Mouse (Mus musculus): ENCODE data around the gene Xlr5a. TPM values are rescaled to one million over a fixed set of nuclear protein-coding genes. Genes with fewer than 3 reads are reported as not detected.
"Not testable (repeated sequence)": the region's sequence is repeated elsewhere in the genome, so short reads cannot be mapped to it uniquely, and the experiment has no call there.

The Xlr5a gene
- polyA plus RNA-seq, 1 experiment from 2014 or later = not detected

- peak overlapping the region; percentile 88 for H3K27ac ChIP-seq (ENCODE audit: low read depth)
Observed at GRCm38 (mm10) chrX:73228606-73229214, 64.1 kb downstream of the Xlr5a start.

GRCm38 (mm10) chrX:73227914-73228605 is 64.7 kb downstream of the Xlr5a start, which contains the start of gene F8a:
F8a (plus strand) TSS chrX:73228291.
- WGBS = 13% methylated on average over 22 of the region's 39 CpGs
- DNase-seq = peak; percentile 84
- peak; percentile 97 for ATAC-seq (ENCODE audit: insufficient read depth)
- no peaks in the 10 kb centered on the region for H3K4me1 ChIP-seq (ENCODE audit: insufficient read depth)
- peak within 1 kb of the TSS; percentile 71 for H3K4me2 ChIP-seq
- no peaks in the 10 kb centered on the region for H3K9me3 ChIP-seq (ENCODE audit: low read depth, low read length)
- no peaks in the 10 kb centered on the region for H3K36me3 ChIP-seq (ENCODE audit: insufficient read depth)
- H3K27ac ChIP-seq (ENCODE audit: low read depth) = peak within 1 kb of the TSS; percentile 88
- no peak for TF ChIP-seq CTCF (IDR thresholded peaks at IDR 0.05; ENCODE audit: low read depth)
- H3K4me3 ChIP-seq (ENCODE audit: low read depth, low read length) = peak within 1 kb of the TSS; percentile 53
- no peaks in the 10 kb centered on the region for H3K27me3 ChIP-seq (ENCODE audit: insufficient read depth, low read length)
- H3K9ac ChIP-seq = peak within 1 kb of the TSS; percentile 58

More at GRCm38 (mm10) chrX:73228606-73229214, 64.1 kb downstream of the Xlr5a start:
- ATAC-seq (ENCODE audit: insufficient read depth) (peak; percentile 64), DNase-seq (peak; percentile 43)
- H3K4me2 ChIP-seq = peak overlapping the region; percentile 71
- no peaks in the 10 kb centered on the region for H3K9me3 ChIP-seq (ENCODE audit: low read depth, low read length)
- no peak for TF ChIP-seq CTCF (IDR thresholded peaks at IDR 0.05; ENCODE audit: low read depth)
- 10% methylated on average over 30 of the region's 51 CpGs for WGBS
- no peaks in the 10 kb centered on the region for H3K36me3 ChIP-seq (ENCODE audit: insufficient read depth)
- H3K4me1 ChIP-seq (ENCODE audit: insufficient read depth) = no peaks in the 10 kb centered on the region
- H3K9ac ChIP-seq = peak overlapping the region; percentile 58
- no peaks in the 10 kb centered on the region for H3K27me3 ChIP-seq (ENCODE audit: insufficient read depth, low read length)
- H3K4me3 ChIP-seq (ENCODE audit: low read depth, low read length) = peak overlapping the region; percentile 53

GRCm38 (mm10) chrX:73225365-73225764 is 67.4 kb downstream of the Xlr5a start:
- no peaks in the 10 kb centered on the region for H3K4me1 ChIP-seq (ENCODE audit: insufficient read depth)
- no peaks in the 10 kb centered on the region for H3K27me3 ChIP-seq (ENCODE audit: insufficient read depth, low read length)
- 58% methylated on average over 1 of the region's 1 CpGs for WGBS
- ATAC-seq (ENCODE audit: insufficient read depth) (no peak), DNase-seq (no peak)
- no peak overlapping the region for H3K27ac ChIP-seq (ENCODE audit: low read depth)
- no peak overlapping the region for H3K4me3 ChIP-seq (ENCODE audit: low read depth, low read length)
- TF ChIP-seq CTCF (IDR thresholded peaks at IDR 0.05; ENCODE audit: low read depth) = no peak
- H3K36me3 ChIP-seq (ENCODE audit: insufficient read depth) = no peaks in the 10 kb centered on the region
- no peak overlapping the region for H3K9ac ChIP-seq
- no peaks in the 10 kb centered on the region for H3K9me3 ChIP-seq (ENCODE audit: low read depth, low read length)
- H3K4me2 ChIP-seq = no peak overlapping the region

GRCm38 (mm10) chrX:73213819-73214564 is 78.8 kb downstream of the Xlr5a start, which contains the start of gene Xlr4b:
Xlr4b (plus strand) TSS chrX:73214333.
- not testable (repeated sequence) for H3K4me2 ChIP-seq; DNase-seq; ATAC-seq (ENCODE audit: insufficient read depth); H3K27me3 ChIP-seq (ENCODE audit: insufficient read depth, low read length); H3K4me1 ChIP-seq (ENCODE audit: insufficient read depth); H3K27ac ChIP-seq (ENCODE audit: low read depth); H3K9ac ChIP-seq; H3K4me3 ChIP-seq (ENCODE audit: low read depth, low read length); H3K36me3 ChIP-seq (ENCODE audit: insufficient read depth); H3K9me3 ChIP-seq (ENCODE audit: low read depth, low read length)
- 78% methylated on average over 11 of the region's 19 CpGs for WGBS

GRCm38 (mm10) chrX:73191934-73192333 is 100.8 kb downstream of the Xlr5a start, which contains the start of gene Xlr3b:
Xlr3b (plus strand) TSS chrX:73192207.
- DNase-seq (peak; percentile 1), ATAC-seq (ENCODE audit: insufficient read depth) (peak; percentile 54; the same call in 1 of the 2 replicates)
- not testable (repeated sequence) for H3K4me1 ChIP-seq (ENCODE audit: insufficient read depth); H3K27ac ChIP-seq (ENCODE audit: low read depth); H3K9me3 ChIP-seq (ENCODE audit: low read depth, low read length); H3K4me3 ChIP-seq (ENCODE audit: low read depth, low read length); H3K27me3 ChIP-seq (ENCODE audit: insufficient read depth, low read length); H3K4me2 ChIP-seq; H3K9ac ChIP-seq; H3K36me3 ChIP-seq (ENCODE audit: insufficient read depth)
- WGBS = 67% methylated on average over 12 of the region's 12 CpGs

GRCm38 (mm10) chrX:73176889-73177288 is 115.9 kb downstream of the Xlr5a start, which contains the start of gene Spin2d:
Spin2d (minus strand) TSS chrX:73176989.
- not testable (repeated sequence) for H3K4me1 ChIP-seq (ENCODE audit: insufficient read depth); H3K27me3 ChIP-seq (ENCODE audit: insufficient read depth, low read length); H3K36me3 ChIP-seq (ENCODE audit: insufficient read depth); H3K4me3 ChIP-seq (ENCODE audit: low read depth, low read length); ATAC-seq (ENCODE audit: insufficient read depth); H3K27ac ChIP-seq (ENCODE audit: low read depth); H3K4me2 ChIP-seq; H3K9me3 ChIP-seq (ENCODE audit: low read depth, low read length); H3K9ac ChIP-seq; DNase-seq
- WGBS = 76% methylated on average over 6 of the region's 15 CpGs

DNA sequence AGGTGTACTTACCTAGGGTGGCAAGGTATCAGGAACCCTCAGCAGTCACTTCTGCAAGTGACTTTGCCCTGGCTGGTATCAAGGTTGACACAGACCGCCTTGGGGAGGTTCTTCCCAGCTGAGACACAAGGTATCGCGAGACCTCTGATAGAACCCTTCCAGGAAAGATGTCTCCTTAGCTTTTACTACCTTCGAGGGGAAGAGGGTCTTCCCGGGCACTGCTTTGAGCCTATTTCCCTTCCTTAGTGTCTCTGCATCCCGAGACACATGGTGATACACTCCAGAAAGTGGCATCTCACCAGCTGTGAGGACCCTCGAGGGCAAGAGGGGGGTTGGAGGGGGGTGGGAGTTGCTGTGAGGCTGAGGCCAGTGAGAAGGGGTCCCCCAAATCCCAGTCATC is 143.4 kb downstream of the Xlr5a start, which contains the start of gene DXBay18:
Gene DXBay18, minus strand, starts transcription at position 101 of the 400 bp plus-strand sequence.
- H3K4me2 ChIP-seq; H3K27me3 ChIP-seq (ENCODE audit: insufficient read depth, low read length); H3K27ac ChIP-seq (ENCODE audit: low read depth); H3K9ac ChIP-seq; H3K36me3 ChIP-seq (ENCODE audit: insufficient read depth); DNase-seq; H3K9me3 ChIP-seq (ENCODE audit: low read depth, low read length); H3K4me3 ChIP-seq (ENCODE audit: low read depth, low read length); H3K4me1 ChIP-seq (ENCODE audit: insufficient read depth); ATAC-seq (ENCODE audit: insufficient read depth): not testable (repeated sequence)
- WGBS = no CpG with 5 or more reads among the region's 7 CpGs

- not testable (repeated sequence) for H3K36me3 ChIP-seq (ENCODE audit: insufficient read depth); H3K4me3 ChIP-seq (ENCODE audit: low read depth, low read length); ATAC-seq (ENCODE audit: insufficient read depth)
Observed at GRCm38 (mm10) chrX:73148496-73148895, 144.3 kb downstream of the Xlr5a start, which contains the start of gene Xlr5b. Xlr5b (plus strand) TSS chrX:73148796.

DNA sequence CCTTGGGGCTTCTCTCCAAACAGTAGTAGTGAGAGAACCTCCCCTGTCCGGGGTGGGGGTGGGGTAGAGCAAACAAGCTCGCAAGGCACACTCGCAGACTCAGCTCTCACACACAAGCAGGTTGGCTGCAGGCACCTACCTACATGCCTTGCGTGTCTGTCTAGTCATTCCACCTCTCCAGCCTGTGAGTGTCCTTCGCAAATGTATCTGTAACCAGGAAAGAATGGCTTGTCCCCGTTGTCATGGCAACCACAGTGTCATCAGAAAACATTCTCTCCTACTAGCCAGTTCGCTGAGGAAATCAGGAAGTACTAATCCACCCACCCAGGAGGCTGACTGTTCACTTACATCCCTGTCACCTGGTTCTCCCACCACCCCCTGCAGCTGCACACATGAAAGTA is 149.6 kb downstream of the Xlr5a start:
- not testable (repeated sequence) for H3K4me2 ChIP-seq; H3K4me3 ChIP-seq (ENCODE audit: low read depth, low read length); DNase-seq; H3K9ac ChIP-seq; H3K36me3 ChIP-seq (ENCODE audit: insufficient read depth); H3K4me1 ChIP-seq (ENCODE audit: insufficient read depth); H3K27me3 ChIP-seq (ENCODE audit: insufficient read depth, low read length); H3K9me3 ChIP-seq (ENCODE audit: low read depth, low read length); H3K27ac ChIP-seq (ENCODE audit: low read depth)
- no CpG with 5 or more reads among the region's 7 CpGs for WGBS
- peak; percentile 68 for ATAC-seq (ENCODE audit: insufficient read depth)

More at GRCm38 (mm10) chrX:73148496-73148895, 144.3 kb downstream of the Xlr5a start, which contains the start of gene Xlr5b:
- not testable (repeated sequence) for H3K27ac ChIP-seq (ENCODE audit: low read depth); H3K9me3 ChIP-seq (ENCODE audit: low read depth, low read length); H3K4me1 ChIP-seq (ENCODE audit: insufficient read depth); H3K27me3 ChIP-seq (ENCODE audit: insufficient read depth, low read length); H3K4me2 ChIP-seq; H3K9ac ChIP-seq; DNase-seq
- no CpG with 5 or more reads among the region's 20 CpGs for WGBS

Measured in lung, embryonic 14.5 days (tissue).